Mouse (Mus musculus) heart, embryonic 14.5 days (tissue): ENCODE results near the gene Myl7. TPM values are rescaled to one million over a fixed set of nuclear protein-coding genes. Genes with fewer than 3 reads are reported as not detected.
A peak's percentile ranks its signal among the peaks of the same experiment; 100 is the strongest.

Experiments
- ATAC-seq: fragments of 200-750 bp; cut with Nextera tagmentation; 2 replicates; pipeline ENCODE4 v1.8.0; 2017; ENCODE audit warnings: low read depth, moderate TSS enrichment; ENCODE audit not compliant: insufficient number of reproducible peaks, insufficient read depth, low FRiP score
- H3K27ac ChIP-seq, 2 experiments: fragments of 200-500 bp in 1 of 2; fragments of 300-500 bp in 1 of 2; sonication (generic) in 1 of 2; replicated peaks in 1 of 2; 2 replicates each; pipeline ENCODE4 v1.5.1; 2012 to 2014; ENCODE audit warnings: low read depth in 2 of 2, low read length in 2 of 2, control low read depth in 1 of 2, mild to moderate bottlenecking in 1 of 2, mixed read lengths in 1 of 2; ENCODE audit not compliant: control insufficient read depth in 1 of 2, insufficient read depth in 1 of 2
- H3K27me3 ChIP-seq: fragments of 300-500 bp; sonication (generic); 2 replicates; pipeline ENCODE4 v1.6.1; 2014; ENCODE audit warnings: mild to moderate bottlenecking, low read length, control low read depth; ENCODE audit not compliant: control insufficient read depth, insufficient read depth
- H3K36me3 ChIP-seq: fragments of 300-500 bp; sonication (generic); 2 replicates; pipeline ENCODE4 v1.6.1; 2014; ENCODE audit warnings: mild to moderate bottlenecking, control low read depth, low read length, mixed read lengths; ENCODE audit not compliant: control insufficient read depth, insufficient read depth
- H3K4me1 ChIP-seq, 2 experiments: fragments of 200-500 bp in 1 of 2; fragments of 300-500 bp in 1 of 2; sonication (generic) in 1 of 2; 2 replicates each; pipeline ENCODE4 v1.6.1; 2012 to 2014; ENCODE audit warnings: low read length in 2 of 2, control low read depth in 1 of 2, mixed read lengths in 1 of 2; ENCODE audit not compliant: control insufficient read depth in 2 of 2, insufficient read depth in 2 of 2
- H3K4me2 ChIP-seq: fragments of 300-500 bp; sonication (generic); 2 replicates; pipeline ENCODE4 v1.6.1; 2014; ENCODE audit warnings: mild to moderate bottlenecking, low read length
- H3K4me3 ChIP-seq, 2 experiments: fragments of 200-500 bp in 1 of 2; fragments of 300-500 bp in 1 of 2; sonication (generic) in 1 of 2; 2 replicates each; pipeline ENCODE4 v1.5.1; 2012 to 2014; ENCODE audit warnings: low read length in 2 of 2, mild to moderate bottlenecking in 2 of 2, control low read depth in 1 of 2, low read depth in 1 of 2, moderate library complexity in 1 of 2; ENCODE audit not compliant: control insufficient read depth in 1 of 2, insufficient read depth in 1 of 2
- H3K9ac ChIP-seq: fragments of 300-500 bp; sonication (generic); 2 replicates; pipeline ENCODE4 v1.6.1; 2014; ENCODE audit warnings: mild to moderate bottlenecking, low read length
- H3K9me3 ChIP-seq: fragments of 300-500 bp; sonication (generic); 2 replicates; pipeline ENCODE4 v1.6.1; 2016; ENCODE audit warnings: low read length, control low read depth; ENCODE audit not compliant: control insufficient read depth
- WGBS: fragments of 180-500 bp; shearing (Covaris S2); extraction: QIAGEN DNeasy Blood & Tissue Kit; methylation state at CpG from one replicate; pipeline ENCODE4 v1.1.7; 2014; 5-methylcytosine and 5-hydroxymethylcytosine counted together
- polyA plus RNA-seq: library from polyadenylated mRNA; unstranded; fragments of >200 nt; fragmentation: Nextera tagmentation; extraction: Ambion mirVana; gene quantifications from 2 replicates; pipeline ENCODE4 v1.2.1, GENCODE M21; 2014

Myl7 gene
- polyA plus RNA-seq, 1 experiment from 2014 or later = 7,420 TPM

- WGBS = 64% methylated on average over 8 of the region's 8 CpGs
- no peaks in the 10 kb centered on the region for H3K36me3 ChIP-seq
- no peak overlapping the region for H3K4me3 ChIP-seq
- no peak overlapping the region for H3K9ac ChIP-seq
- H3K4me2 ChIP-seq = no peak overlapping the region
- no peaks in the 10 kb centered on the region for H3K9me3 ChIP-seq
- H3K4me1 ChIP-seq = no peaks in the 10 kb centered on the region
- H3K27me3 ChIP-seq = no peaks in the 10 kb centered on the region
- no peak overlapping the region for H3K27ac ChIP-seq
- no peak for ATAC-seq
These were observed 26.1 kb upstream of the Myl7 start for GRCm38 (mm10) chr11:5924699-5925098.

GRCm38 (mm10) chr11:5920323-5920960 is 21.9 kb upstream of the Myl7 start:
- ATAC-seq = peak; percentile 35; the same call in 1 of the 2 replicates
- no peaks in the 10 kb centered on the region for H3K27me3 ChIP-seq
- H3K9ac ChIP-seq = no peak overlapping the region
- H3K36me3 ChIP-seq = no peaks in the 10 kb centered on the region
- H3K27ac ChIP-seq = no peak overlapping the region
- H3K4me3 ChIP-seq = no peak overlapping the region
- H3K9me3 ChIP-seq = no peaks in the 10 kb centered on the region
- no peak overlapping the region for H3K4me2 ChIP-seq
- 37% methylated on average over 17 of the region's 17 CpGs for WGBS
- peaks cover 8 to 10% of the 10 kb centered on the region in 2 experiments for H3K4me1 ChIP-seq

- WGBS = 91% methylated on average over 4 of the region's 4 CpGs
- no peak overlapping the region for H3K27ac ChIP-seq
- no peak overlapping the region for H3K4me3 ChIP-seq
- no peak for ATAC-seq
- H3K9me3 ChIP-seq = no peaks in the 10 kb centered on the region
- H3K36me3 ChIP-seq = no peaks in the 10 kb centered on the region
- H3K4me2 ChIP-seq = no peak overlapping the region
- H3K27me3 ChIP-seq = no peaks in the 10 kb centered on the region
- H3K9ac ChIP-seq = no peak overlapping the region
- H3K4me1 ChIP-seq = peaks cover 10 to 12% of the 10 kb centered on the region in 2 experiments
These were observed 21.0 kb upstream of the Myl7 start for GRCm38 (mm10) chr11:5919606-5920005.

- no peaks in the 10 kb centered on the region for H3K9me3 ChIP-seq
- H3K4me2 ChIP-seq = no peak overlapping the region
- H3K27ac ChIP-seq = no peak overlapping the region
- H3K4me3 ChIP-seq = no peak overlapping the region
- no peak for ATAC-seq
- WGBS = 72% methylated on average over 2 of the region's 2 CpGs
- no peaks in the 10 kb centered on the region for H3K27me3 ChIP-seq
- H3K36me3 ChIP-seq = no peaks in the 10 kb centered on the region
- H3K4me1 ChIP-seq = peaks cover 10 to 14% of the 10 kb centered on the region in 2 experiments
- H3K9ac ChIP-seq = no peak overlapping the region
These were observed 19.5 kb upstream of the Myl7 start for GRCm38 (mm10) chr11:5918111-5918510.

GRCm38 (mm10) chr11:5916178-5916548 is 17.6 kb upstream of the Myl7 start:
- WGBS = 70% methylated on average over 8 of the region's 8 CpGs
- H3K36me3 ChIP-seq = no peaks in the 10 kb centered on the region
- no peak overlapping the region for H3K4me2 ChIP-seq
- no peaks in the 10 kb centered on the region for H3K27me3 ChIP-seq
- H3K9me3 ChIP-seq = no peaks in the 10 kb centered on the region
- peaks cover 10 to 19% of the 10 kb centered on the region in 2 experiments for H3K4me1 ChIP-seq
- no peak overlapping the region for H3K4me3 ChIP-seq
- no peak for ATAC-seq
- no peak overlapping the region for H3K27ac ChIP-seq
- no peak overlapping the region for H3K9ac ChIP-seq

- Histone ChIP-seq H3K4me2 (no peak overlapping the region), H3K4me1 (peaks cover 10 to 19% of the 10 kb centered on the region in 2 experiments), H3K9ac (no peak overlapping the region), H3K9me3 (no peaks in the 10 kb centered on the region), H3K4me3 (no peak overlapping the region), H3K27me3 (no peaks in the 10 kb centered on the region), H3K27ac (no peak overlapping the region), H3K36me3 (no peaks in the 10 kb centered on the region)
- 59% methylated on average over 5 of the region's 5 CpGs for WGBS
- no peak for ATAC-seq
These were observed 17.0 kb upstream of the Myl7 start for GRCm38 (mm10) chr11:5915429-5916177.

- H3K4me3 ChIP-seq = no peak overlapping the region
- no peaks in the 10 kb centered on the region for H3K36me3 ChIP-seq
- no peak overlapping the region for H3K4me2 ChIP-seq
- H3K9ac ChIP-seq = no peak overlapping the region
- H3K9me3 ChIP-seq = no peaks in the 10 kb centered on the region
- no peak overlapping the region for H3K27ac ChIP-seq
- WGBS = 46% methylated on average over 5 of the region's 5 CpGs
- H3K27me3 ChIP-seq = no peaks in the 10 kb centered on the region
- no peak for ATAC-seq
- peaks cover 10 to 19% of the 10 kb centered on the region in 2 experiments for H3K4me1 ChIP-seq
These were observed 16.4 kb upstream of the Myl7 start for GRCm38 (mm10) chr11:5914940-5915339.
